Mouse (Mus musculus) bone marrow macrophage, adult 2 months (primary cell): ENCODE results near the gene Nod2.

Experiments used
- CTCF ChIP-seq: IDR thresholded peaks from 2 replicates; pipeline ENCODE4 v1.5.1; 2012; ENCODE audit warnings: low read depth, mild to moderate bottlenecking, low read length, moderate library complexity
- POLR2A ChIP-seq: IDR thresholded peaks from 2 replicates; pipeline ENCODE4 v1.6.1; 2012; ENCODE audit warnings: mild to moderate bottlenecking, low read depth, low read length, borderline replicate concordance

DNA sequence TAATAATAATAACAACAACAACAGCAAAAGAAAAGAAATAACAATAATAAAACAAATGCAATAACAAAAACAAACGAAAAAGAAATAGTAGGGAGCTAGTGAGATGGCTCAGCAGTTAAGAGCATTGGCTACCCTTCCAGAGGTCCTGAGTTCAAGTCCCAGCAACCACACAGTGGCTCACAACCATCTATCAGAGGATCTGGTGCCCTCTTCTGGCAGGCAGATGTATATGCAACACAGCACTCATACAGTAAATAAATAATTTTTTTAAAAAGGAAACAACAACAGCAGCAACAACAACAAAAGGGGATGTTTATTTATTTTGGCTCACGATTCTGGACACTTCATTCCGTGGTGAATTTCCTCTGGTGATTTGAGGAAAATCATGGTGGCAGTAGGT, 27.6 kb upstream of the Nod2 start:
- TF ChIP-seq POLR2A (no peak), CTCF (0 out of 2 replicates have a peak, but pooled peaks have one; percentile 17)
